Mouse (Mus musculus): ENCODE measurements around the gene Celf5.

The Celf5 gene

GRCm38 (mm10) chr10:81452237-81452946, 30.1 kb downstream of the Celf5 start:
- DNase-seq (ENCODE audit: low read depth) = no peak

GRCm38 (mm10) chr10:81451365-81451745, 31.2 kb downstream of the Celf5 start:
- no peak for DNase-seq (ENCODE audit: low read depth)

- DNase-seq (ENCODE audit: low read depth) = no peak
These were observed 31.7 kb downstream of the Celf5 start for GRCm38 (mm10) chr10:81450641-81451364.

- peak; percentile 87 for DNase-seq (ENCODE audit: low read depth)
These were observed 32.4 kb downstream of the Celf5 start for GRCm38 (mm10) chr10:81450140-81450539.

- DNase-seq (ENCODE audit: low read depth) = peak; percentile 59
These were observed 37.0 kb downstream of the Celf5 start for GRCm38 (mm10) chr10:81445516-81445915.

GRCm38 (mm10) chr10:81441019-81441418, 41.5 kb downstream of the Celf5 start:
- peak; percentile 59 for DNase-seq (ENCODE audit: low read depth)

GRCm38 (mm10) chr10:81435436-81435835, 47.1 kb downstream of the Celf5 start:
- DNase-seq (ENCODE audit: low read depth) = no peak

GRCm38 (mm10) chr10:81434361-81435263, 47.9 kb downstream of the Celf5 start:
- peak; percentile 96 for DNase-seq (ENCODE audit: low read depth)

GRCm38 (mm10) chr10:81433541-81434289, 48.8 kb downstream of the Celf5 start:
- DNase-seq (ENCODE audit: low read depth) = peak; percentile 96

GRCm38 (mm10) chr10:81432868-81433262, 49.6 kb downstream of the Celf5 start:
- peak; percentile 99 for DNase-seq (ENCODE audit: low read depth)

GRCm38 (mm10) chr10:81432169-81432867, 50.2 kb downstream of the Celf5 start:
- no peak for DNase-seq (ENCODE audit: low read depth)

- peak; percentile 70 for DNase-seq (ENCODE audit: low read depth)
These were observed 50.9 kb downstream of the Celf5 start for GRCm38 (mm10) chr10:81431526-81432168.

- DNase-seq (ENCODE audit: low read depth) = peak; percentile 32
These were observed 51.5 kb downstream of the Celf5 start for GRCm38 (mm10) chr10:81430831-81431525.

GRCm38 (mm10) chr10:81430141-81430830, 52.2 kb downstream of the Celf5 start:
- peak; percentile 70 for DNase-seq (ENCODE audit: low read depth)

- DNase-seq (ENCODE audit: low read depth) = peak; percentile 95
These were observed 52.9 kb downstream of the Celf5 start for GRCm38 (mm10) chr10:81429605-81430061.

GRCm38 (mm10) chr10:81429092-81429491, 53.4 kb downstream of the Celf5 start:
- DNase-seq (ENCODE audit: low read depth) = no peak

GRCm38 (mm10) chr10:81428507-81428870, 54.0 kb downstream of the Celf5 start:
- no peak for DNase-seq (ENCODE audit: low read depth)

GRCm38 (mm10) chr10:81427804-81428506, 54.6 kb downstream of the Celf5 start:
- DNase-seq (ENCODE audit: low read depth) = no peak

GRCm38 (mm10) chr10:81427327-81427726, 55.2 kb downstream of the Celf5 start:
- DNase-seq (ENCODE audit: low read depth) = no peak

All from 416B (cell line).